Mouse (Mus musculus): ENCODE data around the gene Sgo2a. TPM values are rescaled to one million over a fixed set of nuclear protein-coding genes. Genes with fewer than 3 reads are reported as not detected.

Gene Sgo2a
- 2.9 and 3.2 TPM in 2 replicates for polyA plus RNA-seq (2012; rRNA removed)

GRCm38 (mm10) chr1:57995432-57996132 lies at the start of gene Sgo2a:
Gene Sgo2a (plus strand): TSS chr1:57995971.

GRCm38 (mm10) chr1:58018856-58019255 lies 23.1 kb downstream of the Sgo2a start, which contains the start of gene Kctd18:
Gene Kctd18 (minus strand): TSS chr1:58018956.

GRCm38 (mm10) chr1:58029636-58030117 lies 33.9 kb downstream of the Sgo2a start, which contains the start of gene Aox1:
Gene Aox1 (plus strand): TSS chr1:58029931.

Other genes starting within 250 kb of the Sgo2a start
- gene Spats2l, start 221.8 kb upstream of the Sgo2a start, polyA plus RNA-seq (2012; rRNA removed): 3.8 and 4.5 TPM in 2 replicates
- 4.2 and 4.5 TPM in 2 replicates for gene Kctd18, start 23.0 kb downstream of the Sgo2a start, polyA plus RNA-seq (2012; rRNA removed)
- gene Aox1, start 34.0 kb downstream of the Sgo2a start, polyA plus RNA-seq (2012; rRNA removed): 0.86 and 1.4 TPM in 2 replicates
- 30.9 and 33.3 TPM in 2 replicates for gene Aox3, start 117.2 kb downstream of the Sgo2a start, polyA plus RNA-seq (2012; rRNA removed)
- 0.02 TPM in 2 replicates for gene Aox4, start 214.4 kb downstream of the Sgo2a start, polyA plus RNA-seq (2012; rRNA removed)

Measured in liver, embryonic 18 days (tissue).